Mouse (Mus musculus) MEL (cell line): ENCODE results near the gene Ccdc34. TPM values are rescaled to one million over a fixed set of nuclear protein-coding genes. Genes with fewer than 3 reads are reported as not detected.

Source experiments
- DNase-seq: peaks from one replicate; pipeline ENCODE4 v3.0.0; 2011; ENCODE audit warnings: low read depth, low spot score
- H3K27ac ChIP-seq: 2 replicates; pipeline ENCODE4 v1.5.1; 2012; ENCODE audit warnings: low read depth, mild to moderate bottlenecking, control low read depth, low read length, moderate library complexity; ENCODE audit not compliant: control insufficient read depth
- H3K27me3 ChIP-seq, 2 experiments: fragments of 150-350 bp in 1 of 2; sonication (generic) in 1 of 2; 2 replicates each; pipeline ENCODE4 v1.6.1; 2012; ENCODE audit warnings: low read length in 2 of 2, mild to moderate bottlenecking in 2 of 2, improper control_type of control experiment in 1 of 2, moderate library complexity in 1 of 2; ENCODE audit not compliant: insufficient read depth in 2 of 2, control insufficient read depth in 1 of 2
- H3K36me3 ChIP-seq, 2 experiments: 2 replicates each; pipeline ENCODE4 v1.6.1; 2012 to 2014; ENCODE audit warnings: low read length in 2 of 2, improper control_type of control experiment in 1 of 2, inconsistent platforms in 1 of 2, mild to moderate bottlenecking in 1 of 2; ENCODE audit not compliant: insufficient read depth in 2 of 2, control insufficient read depth in 1 of 2
- H3K4me1 ChIP-seq, 2 experiments: fragments of 150-350 bp in 1 of 2; sonication (generic) in 1 of 2; 2 replicates each; pipeline ENCODE4 v1.6.1; 2012; ENCODE audit warnings: low read length in 2 of 2, improper control_type of control experiment in 1 of 2, mild to moderate bottlenecking in 1 of 2; ENCODE audit not compliant: insufficient read depth in 2 of 2, control insufficient read depth in 1 of 2
- H3K4me3 ChIP-seq, 2 experiments: fragments of 150-350 bp in 1 of 2; sonication (generic) in 1 of 2; 2 replicates each; pipeline ENCODE4 v1.5.1; 2012; ENCODE audit warnings: low read depth in 2 of 2, low read length in 2 of 2, mild to moderate bottlenecking in 2 of 2, moderate library complexity in 2 of 2, control low read depth in 1 of 2, improper control_type of control experiment in 1 of 2; ENCODE audit not compliant: control insufficient read depth in 1 of 2, insufficient read depth in 1 of 2
- H3K79me2 ChIP-seq: 2 replicates; pipeline ENCODE4 v1.6.1; 2012; ENCODE audit warnings: mild to moderate bottlenecking, low read length, moderate library complexity; ENCODE audit not compliant: control insufficient read depth, poor library complexity, insufficient read depth
- H3K9ac ChIP-seq: 2 replicates; pipeline ENCODE4 v1.6.1; 2012; ENCODE audit warnings: low read depth, mild to moderate bottlenecking, control low read depth, low read length, moderate library complexity; ENCODE audit not compliant: control insufficient read depth, poor library complexity, severe bottlenecking
- H3K9me3 ChIP-seq: fragments of 150-350 bp; sonication (generic); replicated peaks from 2 replicates; pipeline ENCODE4 v1.6.1; 2012; ENCODE audit warnings: mild to moderate bottlenecking, low read length, improper control_type of control experiment, moderate library complexity; ENCODE audit not compliant: insufficient read depth
- BHLHE40 ChIP-seq: IDR thresholded peaks from 2 replicates; pipeline ENCODE4 v1.6.1; 2012; ENCODE audit warnings: low read depth, mild to moderate bottlenecking, inconsistent platforms, low read length, improper control_type of control experiment, borderline replicate concordance
- ETS1 ChIP-seq: IDR thresholded peaks from 2 replicates; pipeline ENCODE4 v1.6.1; 2012; ENCODE audit warnings: low read depth, mild to moderate bottlenecking, inconsistent platforms, low read length, improper control_type of control experiment, moderate library complexity
- MAFK ChIP-seq: IDR thresholded peaks from 2 replicates; pipeline ENCODE4 v1.6.1; 2011; ENCODE audit warnings: low read depth, mild to moderate bottlenecking, low read length, improper control_type of control experiment, borderline replicate concordance
- MEF2A ChIP-seq: IDR thresholded peaks from 2 replicates; pipeline ENCODE4 v1.6.1; 2014; ENCODE audit warnings: low read depth, mild to moderate bottlenecking, inconsistent platforms, low read length, improper control_type of control experiment; ENCODE audit not compliant: poor library complexity, insufficient replicate concordance, severe bottlenecking; ENCODE audit errors: extremely low read depth
- MYB ChIP-seq: IDR thresholded peaks from 2 replicates; pipeline ENCODE4 v1.6.1; 2011; ENCODE audit warnings: mild to moderate bottlenecking, low read depth, low read length, improper control_type of control experiment
- NELFE ChIP-seq: IDR thresholded peaks from 2 replicates; pipeline ENCODE4 v1.6.1; 2011; ENCODE audit warnings: low read depth, low read length, improper control_type of control experiment
- POLR2A ChIP-seq, 2 experiments: IDR thresholded peaks; 2 replicates each; pipeline ENCODE4 v1.6.1; 2011 to 2012; ENCODE audit warnings: low read length in 2 of 2, mild to moderate bottlenecking in 2 of 2, control low read depth in 1 of 2, improper control_type of control experiment in 1 of 2, low read depth in 1 of 2, moderate library complexity in 1 of 2; ENCODE audit not compliant: control insufficient read depth in 1 of 2, insufficient read depth in 1 of 2, poor library complexity in 1 of 2
- RAD21 ChIP-seq: IDR thresholded peaks from 2 replicates; pipeline ENCODE4 v1.6.1; 2011; ENCODE audit warnings: mild to moderate bottlenecking, low read depth, low read length, improper control_type of control experiment
- RCOR1 ChIP-seq: IDR thresholded peaks from 2 replicates; pipeline ENCODE4 v1.6.1; 2012; ENCODE audit warnings: low read depth, mild to moderate bottlenecking, inconsistent platforms, low read length, improper control_type of control experiment
- TCF12 ChIP-seq: IDR thresholded peaks from 2 replicates; pipeline ENCODE4 v1.6.1; 2014; ENCODE audit warnings: low read depth, mild to moderate bottlenecking, inconsistent platforms, low read length, improper control_type of control experiment, moderate library complexity
- USF1 ChIP-seq: IDR thresholded peaks from 2 replicates; pipeline ENCODE4 v1.6.1; 2014; ENCODE audit warnings: low read depth, mild to moderate bottlenecking, inconsistent platforms, low read length, improper control_type of control experiment, moderate library complexity
- ZC3H11A ChIP-seq: IDR thresholded peaks from 2 replicates; pipeline ENCODE4 v1.6.1; 2012; ENCODE audit warnings: low read depth, mild to moderate bottlenecking, inconsistent platforms, low read length, improper control_type of control experiment
- ZMIZ1 ChIP-seq: IDR thresholded peaks from 2 replicates; pipeline ENCODE4 v1.6.1; 2012; ENCODE audit warnings: low read depth, mild to moderate bottlenecking, inconsistent platforms, low read length, improper control_type of control experiment, moderate library complexity
- polyA plus RNA-seq, 2 experiments: library from polyadenylated mRNA; stranded (reverse) in 1 of 2; unstranded in 1 of 2; fragments of >175 nt in 1 of 2; fragments of >200 nt in 1 of 2; gene quantifications; 2 replicates each; pipeline versions ENCODE4 v1.2.1 to v1.2.4; 2012; ENCODE audit warnings: low replicate concordance in 2 of 2, low read depth in 1 of 2; ENCODE audit not compliant: insufficient read length in 2 of 2, insufficient read depth in 1 of 2, missing spikeins in 1 of 2
- total RNA-seq: library from RNA; depleted of rRNA; stranded (reverse); fragments of 300-350 nt; gene quantifications from 2 replicates; pipeline ENCODE4 v1.2.3, GENCODE M21; 2012

The Ccdc34 gene
- total and polyA plus RNA-seq, 3 experiments, result 14.1 to 39.0 TPM; not detected in 1

- Histone ChIP-seq H3K27me3 (no peaks in the 10 kb centered on the region), H3K9ac (no peak overlapping the region), H3K9me3 (no peaks in the 10 kb centered on the region), H3K27ac (no peak overlapping the region), H3K36me3 (no peaks in the 10 kb centered on the region), H3K79me2 (no peaks in the 10 kb centered on the region), H3K4me3 (no peak overlapping the region), H3K4me1 (no peaks in the 10 kb centered on the region)
- TF ChIP-seq POLR2A (IDR thresholded peaks at IDR 0.05; ENCODE audit: control insufficient read depth in 1 of 2, insufficient read depth in 1 of 2, low read depth in 1 of 2, low read length in 2 of 2, poor library complexity in 1 of 2), result no peak
- no peak for TF ChIP-seq ETS1
- no peak for TF ChIP-seq MYB
- no peak for TF ChIP-seq ZMIZ1
- TF ChIP-seq RCOR1, result no peak
- TF ChIP-seq MEF2A, result no peak
- TF ChIP-seq NELFE, result no peak
- no peak for TF ChIP-seq TCF12
- TF ChIP-seq RAD21, result no peak
- no peak for TF ChIP-seq MAFK
- DNase-seq, result no peak
Observed at GRCm38 (mm10) chr2:110177406-110177805, 159.8 kb downstream of the Ccdc34 start.

- Histone ChIP-seq H3K9me3 (no peaks in the 10 kb centered on the region), H3K27ac (no peak overlapping the region), H3K36me3 (no peaks in the 10 kb centered on the region), H3K4me1 (no peaks in the 10 kb centered on the region), H3K9ac (no peak overlapping the region), H3K27me3 (no peaks in the 10 kb centered on the region), H3K79me2 (no peaks in the 10 kb centered on the region), H3K4me3 (no peak overlapping the region)
- DNase-seq, result no peak
- TF ChIP-seq BHLHE40, result no peak
- TF ChIP-seq ZC3H11A, result no peak
- TF ChIP-seq MYB, result no peak
Observed at GRCm38 (mm10) chr2:110177879-110178278, 160.3 kb downstream of the Ccdc34 start.

- Histone ChIP-seq H3K36me3 (no peaks in the 10 kb centered on the region), H3K4me1 (no peaks in the 10 kb centered on the region), H3K79me2 (no peaks in the 10 kb centered on the region), H3K4me3 (no peak overlapping the region), H3K27ac (no peak overlapping the region), H3K27me3 (no peaks in the 10 kb centered on the region), H3K9me3 (no peaks in the 10 kb centered on the region), H3K9ac (no peak overlapping the region)
- no peak for DNase-seq
- no peak for TF ChIP-seq USF1
Observed at GRCm38 (mm10) chr2:110179669-110180315, 162.2 kb downstream of the Ccdc34 start.
